Mouse (Mus musculus) intestine, embryonic 16.5 days (tissue): ENCODE measurements around the gene Igsf8. TPM values are rescaled to one million over a fixed set of nuclear protein-coding genes. Genes with fewer than 3 reads are reported as not detected.
A peak's percentile ranks its signal among the peaks of the same experiment; 100 is the strongest.

Experiments used
- ATAC-seq: fragments of 200-750 bp; cut with Nextera tagmentation; 2 replicates; pipeline ENCODE4 v1.8.0; 2017; ENCODE audit warnings: moderate TSS enrichment, moderate library complexity
- H3K27ac ChIP-seq: fragments of 300-500 bp; sonication (generic); 2 replicates; pipeline ENCODE4 v1.5.1; 2014; ENCODE audit warnings: mild to moderate bottlenecking, low read length
- H3K27me3 ChIP-seq: fragments of 300-500 bp; sonication (generic); replicated peaks from 2 replicates; pipeline ENCODE4 v1.6.1; 2014; ENCODE audit warnings: low read length, control low read depth, mixed read lengths; ENCODE audit not compliant: control insufficient read depth, insufficient read depth
- H3K36me3 ChIP-seq: fragments of 300-500 bp; sonication (generic); 2 replicates; pipeline ENCODE4 v1.6.1; 2014; ENCODE audit warnings: low read length, control low read depth; ENCODE audit not compliant: control insufficient read depth, insufficient read depth
- H3K4me1 ChIP-seq: fragments of 300-500 bp; sonication (generic); 2 replicates; pipeline ENCODE4 v1.6.1; 2014; ENCODE audit warnings: low read length, control low read depth, mixed read lengths; ENCODE audit not compliant: control insufficient read depth, insufficient read depth
- H3K4me2 ChIP-seq: fragments of 300-500 bp; sonication (generic); 2 replicates; pipeline ENCODE4 v1.6.1; 2014; ENCODE audit warnings: low read depth, low read length, control low read depth
- H3K4me3 ChIP-seq: fragments of 300-500 bp; sonication (generic); 2 replicates; pipeline ENCODE4 v1.5.1; 2014; ENCODE audit warnings: mild to moderate bottlenecking, low read length
- H3K9ac ChIP-seq: fragments of 300-500 bp; sonication (generic); 2 replicates; pipeline ENCODE4 v1.6.1; 2014; ENCODE audit warnings: low read depth, low read length
- H3K9me3 ChIP-seq: fragments of 300-500 bp; sonication (generic); 2 replicates; pipeline ENCODE4 v1.6.1; 2016; ENCODE audit warnings: low read length, control low read depth; ENCODE audit not compliant: control insufficient read depth
- WGBS: fragments of 180-500 bp; shearing (Covaris S2); extraction: QIAGEN DNeasy Blood & Tissue Kit; methylation state at CpG from one replicate; pipeline ENCODE4 v1.1.7; 2014; 5-methylcytosine and 5-hydroxymethylcytosine counted together
- polyA plus RNA-seq: library from polyadenylated mRNA; unstranded; fragments of >200 nt; fragmentation: Nextera tagmentation; extraction: Ambion mirVana; gene quantifications from 2 replicates; pipeline ENCODE4 v1.2.1, GENCODE M21; 2015

Gene Igsf8
- polyA plus RNA-seq, 1 experiment from 2014 or later, result 45.2 TPM

DNA sequence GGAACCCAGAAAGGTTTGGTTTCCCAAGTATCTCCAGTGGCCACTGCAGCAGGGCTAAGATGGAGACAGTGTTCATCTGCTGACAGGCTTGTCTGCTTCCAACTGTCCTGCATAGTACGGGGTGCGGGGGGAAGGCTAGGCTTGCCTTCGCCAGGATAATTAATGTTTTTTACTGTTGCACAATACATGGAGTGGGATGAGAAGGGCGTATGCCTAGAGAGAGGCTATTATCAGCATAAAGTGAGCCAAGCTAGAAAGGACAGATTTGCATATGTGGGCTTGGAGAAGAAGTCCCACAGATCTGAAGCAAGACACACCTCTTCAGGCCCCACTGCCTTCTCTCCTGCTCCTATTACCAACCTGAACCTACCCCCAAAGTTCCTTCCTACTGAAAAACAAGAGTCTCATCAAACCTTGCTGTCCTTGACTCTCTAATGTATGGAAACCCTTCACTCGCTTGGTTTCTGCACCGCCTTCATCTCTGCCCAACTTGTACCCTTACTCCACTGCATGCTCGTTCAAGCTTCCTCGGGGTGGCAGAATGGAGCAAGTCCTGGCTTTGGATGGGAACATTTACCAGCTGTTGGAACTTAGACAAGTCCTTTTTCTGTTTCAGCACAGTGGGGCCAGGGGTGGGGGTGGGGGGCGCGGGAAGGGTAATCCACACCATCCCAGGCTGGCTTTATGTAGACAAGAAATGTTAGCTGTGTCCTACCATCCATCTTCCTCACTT, 20.2 kb downstream of the Igsf8 start:
- peak; percentile 59 for ATAC-seq
- 70% methylated on average over 10 of the region's 10 CpGs for WGBS
- H3K27ac ChIP-seq, result no peak overlapping the region
- no peak overlapping the region for H3K4me3 ChIP-seq
- H3K9ac ChIP-seq, result no peak overlapping the region; the same call in 1 of the 2 replicates
- peaks cover 3% of the 10 kb centered on the region; the same call in 1 of the 2 replicates for H3K4me1 ChIP-seq
- H3K4me2 ChIP-seq, result no peak overlapping the region
- no peaks in the 10 kb centered on the region for H3K9me3 ChIP-seq
- H3K27me3 ChIP-seq, result no peaks in the 10 kb centered on the region
- H3K36me3 ChIP-seq, result no peaks in the 10 kb centered on the region

DNA sequence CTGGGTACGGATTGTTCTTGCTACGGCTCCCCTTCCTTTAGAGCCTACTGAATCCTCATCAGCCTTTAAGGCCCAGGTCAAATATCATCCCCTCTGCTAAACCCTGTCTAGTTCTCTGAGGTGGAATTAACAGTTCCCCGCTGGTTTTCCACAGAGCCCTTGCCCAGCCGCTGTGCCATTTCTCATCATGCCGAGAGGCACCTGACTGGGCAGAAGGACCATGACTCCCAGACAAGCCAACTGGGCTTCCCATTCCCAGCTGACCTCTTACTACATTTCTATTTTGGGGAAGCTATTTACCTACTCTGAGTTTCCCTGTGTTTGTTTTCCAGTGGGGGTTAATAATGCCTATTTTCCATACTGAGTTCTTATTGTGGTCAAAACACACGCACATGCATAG, 21.6 kb downstream of the Igsf8 start:
- Histone ChIP-seq H3K9me3 (no peaks in the 10 kb centered on the region), H3K27ac (no peak overlapping the region), H3K36me3 (no peaks in the 10 kb centered on the region), H3K9ac (no peak overlapping the region), H3K4me3 (no peak overlapping the region), H3K4me2 (no peak overlapping the region), H3K4me1 (peaks cover 3% of the 10 kb centered on the region; the same call in 1 of the 2 replicates), H3K27me3 (no peaks in the 10 kb centered on the region)
- ATAC-seq, result no peak
- WGBS, result 95% methylated on average over 6 of the region's 6 CpGs

DNA sequence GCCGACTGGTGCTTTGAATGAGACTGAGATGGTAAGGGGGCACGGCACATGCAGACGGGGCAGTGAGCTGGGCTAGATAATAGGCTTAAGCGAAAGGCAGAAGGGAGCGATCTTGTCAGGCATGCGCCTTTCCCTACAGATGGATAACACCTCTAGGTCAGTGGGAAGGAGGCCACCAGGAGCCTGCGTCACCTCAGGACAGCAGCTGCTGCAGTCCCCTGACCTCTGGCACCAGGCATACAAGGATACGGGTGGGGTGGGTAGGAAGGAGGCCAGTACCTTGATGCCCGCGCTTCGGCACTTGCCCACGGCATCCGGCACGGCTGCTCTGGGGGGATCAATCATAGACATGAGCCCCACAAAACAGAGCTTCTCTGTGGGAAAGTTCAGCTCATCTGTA, 22.8 kb downstream of the Igsf8 start:
- no peaks in the 10 kb centered on the region for H3K27me3 ChIP-seq
- H3K27ac ChIP-seq, result no peak overlapping the region
- no peaks in the 10 kb centered on the region for H3K36me3 ChIP-seq
- no peak overlapping the region for H3K9ac ChIP-seq
- H3K4me1 ChIP-seq, result peaks cover 3% of the 10 kb centered on the region; the same call in 1 of the 2 replicates
- H3K4me3 ChIP-seq, result no peak overlapping the region
- no peaks in the 10 kb centered on the region for H3K9me3 ChIP-seq
- H3K4me2 ChIP-seq, result no peak overlapping the region
- ATAC-seq, result no peak
- 91% methylated on average over 14 of the region's 14 CpGs for WGBS

DNA sequence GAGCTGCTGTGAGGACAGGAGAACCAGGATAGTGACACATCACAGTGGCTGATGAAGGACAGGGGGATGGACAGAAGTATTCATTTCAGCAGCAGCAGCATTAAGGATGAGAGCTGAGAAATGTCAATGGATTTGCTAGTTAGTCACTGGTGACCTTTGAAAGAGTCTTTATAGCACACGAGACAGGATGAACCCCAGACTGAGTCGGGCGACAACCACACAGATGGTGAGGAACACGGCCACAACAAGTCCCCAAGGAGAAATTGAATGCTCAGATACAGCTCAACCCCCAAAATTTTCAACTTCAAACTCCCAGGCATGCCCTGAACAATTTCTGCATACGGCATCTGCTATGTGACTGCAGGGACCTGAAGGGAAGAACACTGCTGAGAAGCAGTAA, 25.3 kb downstream of the Igsf8 start:
- Histone ChIP-seq H3K4me2 (no peak overlapping the region), H3K27ac (no peak overlapping the region), H3K36me3 (no peaks in the 10 kb centered on the region), H3K9me3 (no peaks in the 10 kb centered on the region), H3K4me1 (peaks cover 3% of the 10 kb centered on the region; the same call in 1 of the 2 replicates), H3K4me3 (no peak overlapping the region), H3K27me3 (no peaks in the 10 kb centered on the region), H3K9ac (no peak overlapping the region)
- ATAC-seq, result no peak
- WGBS, result 78% methylated on average over 5 of the region's 5 CpGs

DNA sequence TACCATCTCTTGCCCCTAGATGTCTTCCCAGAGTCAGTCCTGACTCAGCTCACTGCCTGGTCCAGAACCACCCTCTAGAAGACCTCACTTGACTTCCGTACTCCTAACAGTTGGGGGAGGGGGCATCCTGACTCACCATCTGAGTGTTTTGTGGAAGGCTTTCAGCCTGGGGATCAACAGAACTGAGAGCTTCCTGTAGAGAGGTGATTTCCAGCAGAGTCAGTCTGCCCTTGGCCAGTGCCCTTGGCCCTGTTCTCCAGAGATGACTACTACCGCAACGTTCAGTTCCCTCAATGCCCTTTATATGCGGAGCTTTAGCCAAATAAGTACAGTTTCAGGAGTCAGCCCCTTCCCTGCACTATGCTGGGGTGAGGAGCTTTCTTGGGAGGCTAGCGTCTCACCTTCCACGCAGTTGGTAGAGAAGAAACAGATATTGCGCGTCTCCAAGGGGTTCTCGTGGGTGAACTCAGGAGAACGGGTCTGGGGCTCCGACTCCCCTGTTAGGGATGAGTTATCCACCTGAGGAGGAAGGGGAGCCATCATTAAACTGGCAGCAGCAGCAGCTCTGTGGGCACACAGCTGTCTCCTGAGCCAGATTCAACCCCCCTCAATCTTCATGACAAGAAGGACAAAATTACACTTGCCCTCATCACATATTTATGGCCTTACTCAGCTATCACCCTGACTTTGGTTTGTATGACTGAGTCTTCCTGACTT, 27.6 kb downstream of the Igsf8 start:
- H3K9me3 ChIP-seq, result no peaks in the 10 kb centered on the region
- no peak overlapping the region for H3K4me2 ChIP-seq
- no peaks in the 10 kb centered on the region for H3K27me3 ChIP-seq
- no peaks in the 10 kb centered on the region for H3K36me3 ChIP-seq
- WGBS, result 91% methylated on average over 11 of the region's 11 CpGs
- no peak for ATAC-seq
- no peak overlapping the region for H3K4me3 ChIP-seq
- no peak overlapping the region for H3K27ac ChIP-seq
- H3K4me1 ChIP-seq, result peaks cover 3% of the 10 kb centered on the region; the same call in 1 of the 2 replicates
- H3K9ac ChIP-seq, result no peak overlapping the region

DNA sequence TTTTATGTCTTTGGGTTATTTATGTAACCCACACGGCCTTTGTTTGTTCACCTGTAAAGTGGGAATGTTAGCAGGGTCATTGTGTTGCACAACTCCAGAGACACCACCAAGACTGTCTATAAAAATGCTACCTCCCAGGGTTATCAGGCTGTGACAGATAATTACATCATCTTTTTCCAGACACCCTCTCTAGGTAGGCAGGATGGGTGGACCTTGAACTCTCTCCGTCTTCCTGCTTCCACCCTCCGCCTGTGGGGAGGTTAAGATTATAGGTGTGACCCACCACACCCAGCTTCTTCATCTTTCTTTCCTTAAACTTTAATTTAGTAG, 28.1 kb downstream of the Igsf8 start:
- no peak overlapping the region for H3K9ac ChIP-seq
- no peak overlapping the region for H3K27ac ChIP-seq
- peak; percentile 83 for ATAC-seq
- H3K4me2 ChIP-seq, result no peak overlapping the region
- no peaks in the 10 kb centered on the region for H3K36me3 ChIP-seq
- H3K4me1 ChIP-seq, result peaks cover 3% of the 10 kb centered on the region; the same call in 1 of the 2 replicates
- H3K4me3 ChIP-seq, result no peak overlapping the region
- no peaks in the 10 kb centered on the region for H3K9me3 ChIP-seq
- H3K27me3 ChIP-seq, result no peaks in the 10 kb centered on the region
- 60% methylated on average over 3 of the region's 3 CpGs for WGBS

DNA sequence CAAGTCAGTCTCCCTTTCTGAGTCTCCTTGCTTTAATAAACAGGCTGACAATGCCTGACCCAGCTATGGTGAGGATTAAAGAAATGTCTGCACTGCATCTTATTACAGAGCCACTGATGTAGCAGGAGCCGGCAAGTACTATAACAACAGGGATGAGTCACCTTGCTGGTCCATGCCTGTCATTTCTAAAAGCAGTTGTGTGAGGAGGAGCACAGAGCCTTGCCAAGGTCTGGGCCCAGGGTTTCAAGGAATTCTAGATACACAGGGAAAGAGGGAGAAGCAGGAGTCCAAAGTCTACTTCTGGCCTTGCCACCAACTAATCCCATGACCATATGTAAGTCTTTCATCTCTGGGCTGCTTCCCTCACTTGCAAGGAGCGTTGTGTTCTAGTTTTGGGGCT, 31.4 kb downstream of the Igsf8 start:
- Histone ChIP-seq H3K4me2 (no peak overlapping the region), H3K27ac (no peak overlapping the region), H3K9ac (no peak overlapping the region), H3K36me3 (no peaks in the 10 kb centered on the region), H3K4me1 (peaks cover 13% of the 10 kb centered on the region), H3K4me3 (no peak overlapping the region), H3K27me3 (no peaks in the 10 kb centered on the region), H3K9me3 (no peaks in the 10 kb centered on the region)
- WGBS, result 61% methylated on average over 2 of the region's 2 CpGs
- no peak for ATAC-seq

DNA sequence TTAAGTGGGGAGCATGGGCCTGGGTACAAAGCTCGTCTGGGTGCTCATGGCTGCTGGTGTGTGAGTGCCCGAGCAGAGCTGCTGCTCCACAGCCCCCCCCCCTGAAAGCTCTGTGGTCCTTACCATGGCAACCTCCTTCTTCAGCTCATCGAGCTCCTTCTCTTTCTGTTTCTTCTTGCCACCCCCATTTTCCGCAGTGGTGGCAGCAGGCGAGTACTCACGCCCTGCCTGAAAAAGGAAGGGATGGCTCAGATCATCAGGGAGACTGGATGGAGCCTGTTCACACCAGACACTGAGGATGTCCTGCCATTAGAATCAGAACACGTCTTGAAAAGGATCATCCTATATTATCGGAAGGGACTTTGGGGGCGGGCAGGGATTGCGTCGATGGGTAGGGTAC, 32.0 kb downstream of the Igsf8 start:
- Histone ChIP-seq H3K4me2 (no peak overlapping the region), H3K4me1 (peaks cover 13% of the 10 kb centered on the region), H3K36me3 (no peaks in the 10 kb centered on the region), H3K4me3 (no peak overlapping the region), H3K9me3 (no peaks in the 10 kb centered on the region), H3K27me3 (no peaks in the 10 kb centered on the region), H3K27ac (no peak overlapping the region), H3K9ac (no peak overlapping the region)
- whole genome bisulfite sequencing, result 93% methylated on average over 11 of the region's 11 CpGs
- ATAC-seq, result no peak

DNA sequence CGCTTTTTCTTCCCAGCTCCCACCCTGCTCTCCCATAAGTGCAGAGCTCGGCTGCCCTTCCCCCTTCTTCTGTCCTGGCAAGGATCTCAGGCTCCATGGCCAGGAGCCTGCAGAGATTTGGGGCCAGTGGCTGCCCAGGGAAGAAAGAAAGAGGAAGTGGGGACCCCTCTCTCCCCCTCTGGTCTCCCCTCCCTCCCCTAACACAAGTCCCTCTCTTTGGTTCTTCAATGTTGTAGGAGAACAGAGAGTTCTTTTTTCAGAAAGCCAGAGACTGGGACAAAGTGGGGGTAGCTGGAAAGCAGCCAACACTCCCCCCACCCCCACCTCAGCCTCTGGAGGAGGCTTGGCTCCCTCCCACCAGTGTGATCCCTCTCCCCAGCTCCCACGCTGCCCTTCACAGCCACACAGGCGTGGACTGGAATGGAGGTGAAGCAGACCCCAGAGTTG, 34.3 kb downstream of the Igsf8 start:
- Histone ChIP-seq H3K4me3 (no peak overlapping the region), H3K9ac (no peak overlapping the region), H3K27me3 (no peaks in the 10 kb centered on the region), H3K4me1 (peaks cover 13% of the 10 kb centered on the region), H3K9me3 (no peaks in the 10 kb centered on the region), H3K36me3 (no peaks in the 10 kb centered on the region), H3K27ac (no peak overlapping the region), H3K4me2 (no peak overlapping the region)
- peak; percentile 42 for ATAC-seq
- 44% methylated on average over 4 of the region's 4 CpGs for WGBS
